Mouse (Mus musculus) liver, embryonic 13.5 days (tissue): ENCODE results near the gene Fam234b. TPM values are rescaled to one million over a fixed set of nuclear protein-coding genes. Genes with fewer than 3 reads are reported as not detected.

ENCODE experiments used
- ATAC-seq: fragments of 200-750 bp; cut with Nextera tagmentation; 2 replicates; pipeline ENCODE4 v1.8.0; 2017; ENCODE audit warnings: low read depth, mild to moderate bottlenecking, moderate number of reproducible peaks, moderate library complexity
- DNase-seq: peaks from one replicate; pipeline ENCODE4 v3.0.0; 2022
- H3K27ac ChIP-seq: fragments of 300-500 bp; sonication (generic); 2 replicates; pipeline ENCODE4 v1.5.1; 2015; ENCODE audit warnings: moderate library complexity, mild to moderate bottlenecking, inconsistent platforms
- H3K27me3 ChIP-seq: fragments of 300-500 bp; sonication (generic); 2 replicates; pipeline ENCODE4 v1.6.1; 2015; ENCODE audit warnings: mild to moderate bottlenecking, inconsistent platforms
- H3K36me3 ChIP-seq: fragments of 300-500 bp; sonication (generic); 2 replicates; pipeline ENCODE4 v1.6.1; 2015; ENCODE audit warnings: mild to moderate bottlenecking, inconsistent platforms
- H3K4me1 ChIP-seq: fragments of 300-500 bp; sonication (generic); replicated peaks from 2 replicates; pipeline ENCODE4 v1.6.1; 2015; ENCODE audit warnings: inconsistent platforms
- H3K4me2 ChIP-seq: fragments of 300-500 bp; sonication (generic); 2 replicates; pipeline ENCODE4 v1.6.1; 2015; ENCODE audit warnings: inconsistent platforms, mild to moderate bottlenecking, moderate library complexity
- H3K4me3 ChIP-seq: fragments of 300-500 bp; sonication (generic); replicated peaks from 2 replicates; pipeline ENCODE4 v1.5.1; 2015; ENCODE audit warnings: mild to moderate bottlenecking, inconsistent platforms
- H3K9ac ChIP-seq: fragments of 300-500 bp; sonication (generic); 2 replicates; pipeline ENCODE4 v1.6.1; 2015; ENCODE audit warnings: mild to moderate bottlenecking, inconsistent platforms
- H3K9me3 ChIP-seq: fragments of 300-500 bp; sonication (generic); replicated peaks from 2 replicates; pipeline ENCODE4 v1.6.1; 2016; ENCODE audit warnings: inconsistent platforms
- WGBS: fragments of 180-500 bp; shearing (Covaris S2); methylation state at CpG from one replicate; pipeline ENCODE4 v1.1.7; 2015; ENCODE audit not compliant: insufficient replicate concordance; 5-methylcytosine and 5-hydroxymethylcytosine counted together
- polyA plus RNA-seq: library from polyadenylated mRNA; unstranded; fragments of >200 nt; fragmentation: Nextera tagmentation; extraction: Ambion mirVana; gene quantifications from 2 replicates; pipeline ENCODE4 v1.2.1, GENCODE M21; 2015

Gene Fam234b
- polyA plus RNA-seq, 1 experiment from 2014 or later: 30.1 TPM

DNA sequence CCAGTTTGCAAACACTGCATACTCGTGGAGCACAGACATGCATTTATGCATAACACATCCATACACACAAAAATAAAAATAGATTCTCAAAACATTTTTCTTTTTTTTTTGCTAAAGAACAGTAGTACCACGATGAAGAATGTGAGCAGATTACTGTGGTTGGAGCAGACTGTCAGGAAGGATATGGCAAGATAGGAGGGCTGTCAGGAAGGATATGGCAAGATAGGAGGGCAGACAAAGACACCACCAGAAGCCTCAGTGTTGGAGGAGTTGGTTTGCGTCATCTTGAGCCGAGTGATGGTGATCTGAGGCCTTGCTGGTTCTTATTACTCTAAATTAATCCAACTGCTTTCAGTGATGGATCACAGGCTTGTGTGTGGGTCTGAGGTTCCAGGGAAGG lies 34.9 kb upstream of the Fam234b start:
- Histone ChIP-seq H3K9ac (peak overlapping the region; percentile 59), H3K4me2 (peak overlapping the region; percentile 45), H3K4me1 (peaks cover 83% of the 10 kb centered on the region), H3K9me3 (no peaks in the 10 kb centered on the region), H3K36me3 (peaks cover 59% of the 10 kb centered on the region), H3K27ac (peak overlapping the region; percentile 82), H3K4me3 (peak overlapping the region; percentile 25), H3K27me3 (no peaks in the 10 kb centered on the region)
- no peak for DNase-seq
- WGBS: 27% methylated on average over 4 of the region's 4 CpGs
- ATAC-seq: no peak

DNA sequence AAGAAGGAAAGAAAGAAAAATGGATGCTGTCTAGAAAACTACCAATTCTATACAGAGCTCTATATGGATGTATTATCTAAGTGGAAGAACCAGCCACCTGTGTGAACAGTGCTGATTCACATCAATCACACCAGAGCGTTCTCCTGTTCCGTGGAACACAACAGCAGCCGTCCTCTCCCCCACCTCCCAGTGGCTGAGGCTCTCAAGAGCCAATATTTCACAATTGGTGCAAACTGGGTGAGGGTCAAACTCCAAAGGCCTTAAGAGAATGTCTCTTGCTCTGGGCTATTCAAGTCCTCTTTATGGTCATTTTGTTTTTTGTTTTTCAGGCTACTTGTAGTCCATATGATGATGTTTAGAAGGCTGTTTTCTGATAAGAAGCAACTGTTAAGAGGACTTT lies 32.6 kb upstream of the Fam234b start:
- peak overlapping the region; percentile 91 for H3K4me3 ChIP-seq
- peak overlapping the region; percentile 93 for H3K9ac ChIP-seq
- no peak for DNase-seq
- WGBS: 31% methylated on average over 3 of the region's 3 CpGs
- no peak for ATAC-seq
- H3K27ac ChIP-seq: peak overlapping the region; percentile 99
- H3K36me3 ChIP-seq: peaks cover 39% of the 10 kb centered on the region
- peak overlapping the region; percentile 86 for H3K4me2 ChIP-seq
- no peaks in the 10 kb centered on the region for H3K9me3 ChIP-seq
- peaks cover 76% of the 10 kb centered on the region for H3K4me1 ChIP-seq
- no peaks in the 10 kb centered on the region for H3K27me3 ChIP-seq

DNA sequence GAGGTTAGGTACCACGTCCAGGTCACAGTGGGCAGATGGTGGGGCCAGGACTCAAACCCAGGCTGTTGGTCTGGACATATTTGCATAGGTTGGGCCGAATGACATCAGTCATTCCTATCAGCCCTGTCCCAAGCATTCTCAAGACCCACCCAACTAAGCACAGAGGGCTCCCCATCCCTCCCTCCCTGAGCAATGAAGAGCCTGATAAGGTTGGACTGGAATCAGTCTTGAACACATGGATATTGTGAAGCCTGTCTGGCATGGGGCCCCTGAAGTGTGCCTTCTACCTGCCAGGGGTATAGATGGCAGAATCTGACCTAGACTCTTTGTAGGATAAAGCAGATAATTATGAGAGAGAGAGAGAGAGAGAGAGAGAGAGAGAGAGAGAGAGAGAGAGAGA lies 32.1 kb upstream of the Fam234b start:
- H3K4me3 ChIP-seq: peak overlapping the region; percentile 91
- H3K4me1 ChIP-seq: peaks cover 71% of the 10 kb centered on the region

DNA sequence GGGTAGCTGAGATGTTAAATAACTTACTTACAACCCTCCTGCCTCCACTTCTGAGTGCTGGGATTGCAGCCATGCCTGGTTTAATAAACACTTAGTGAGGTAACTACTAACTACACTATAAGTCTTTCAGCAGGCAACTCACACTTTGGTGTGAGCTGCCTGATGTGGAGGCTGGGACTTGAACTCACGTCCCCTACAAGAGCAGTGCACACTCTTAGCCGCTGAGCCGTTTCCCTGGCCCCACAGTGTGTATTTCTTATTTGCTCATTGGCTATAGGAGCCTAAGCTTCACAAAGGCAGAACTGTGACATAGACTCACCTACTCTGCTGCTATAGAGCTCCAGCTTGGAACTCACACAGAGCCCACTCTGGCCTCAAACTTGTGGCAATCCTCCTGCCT lies 31.5 kb upstream of the Fam234b start:
- DNase-seq: peak; percentile 36
- 38% methylated on average over 3 of the region's 3 CpGs for WGBS
- H3K36me3 ChIP-seq: peaks cover 33% of the 10 kb centered on the region
- no peak for ATAC-seq
- peak overlapping the region; percentile 86 for H3K4me2 ChIP-seq
- no peaks in the 10 kb centered on the region for H3K27me3 ChIP-seq
- H3K27ac ChIP-seq: peak overlapping the region; percentile 99
- peak overlapping the region; percentile 93 for H3K9ac ChIP-seq
- no peaks in the 10 kb centered on the region for H3K9me3 ChIP-seq
- peaks cover 65% of the 10 kb centered on the region for H3K4me1 ChIP-seq
- peak overlapping the region; percentile 91 for H3K4me3 ChIP-seq

More for the DNA sequence above, 32.1 kb upstream of the Fam234b start:
- WGBS: 16% methylated on average over 2 of the region's 2 CpGs
- ATAC-seq (peak; percentile 86), DNase-seq (peak; percentile 75)
- Histone ChIP-seq H3K4me2 (peak overlapping the region; percentile 86), H3K27me3 (no peaks in the 10 kb centered on the region), H3K27ac (peak overlapping the region; percentile 99), H3K9me3 (no peaks in the 10 kb centered on the region), H3K9ac (peak overlapping the region; percentile 93), H3K36me3 (peaks cover 35% of the 10 kb centered on the region)

DNA sequence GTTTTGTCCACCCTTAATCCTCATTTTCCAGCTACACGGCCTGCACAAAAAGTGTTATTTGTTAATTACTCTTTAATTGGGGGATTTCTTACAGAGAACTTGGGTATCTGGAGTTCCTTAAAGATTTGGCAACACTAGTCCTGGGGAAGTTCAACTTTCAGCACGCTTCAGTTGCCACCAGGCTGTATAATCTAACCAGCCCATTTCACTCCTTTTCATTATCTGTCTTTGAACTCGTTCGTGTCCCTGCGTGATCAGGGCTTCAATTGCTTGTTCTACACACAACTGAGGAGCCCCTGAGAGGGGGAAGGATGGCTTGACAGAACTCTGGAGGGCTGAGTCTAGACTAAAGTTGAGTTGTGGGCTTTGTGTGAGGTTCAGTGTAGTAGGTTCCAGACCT lies 31.1 kb upstream of the Fam234b start:
- H3K36me3 ChIP-seq: peaks cover 29% of the 10 kb centered on the region
- peaks cover 61% of the 10 kb centered on the region for H3K4me1 ChIP-seq
- peak overlapping the region; percentile 99 for H3K27ac ChIP-seq
- 13% methylated on average over 5 of the region's 5 CpGs for WGBS
- DNase-seq: peak; percentile 50
- no peaks in the 10 kb centered on the region for H3K27me3 ChIP-seq
- H3K4me2 ChIP-seq: peak overlapping the region; percentile 86
- ATAC-seq: peak; percentile 43
- peak overlapping the region; percentile 93 for H3K9ac ChIP-seq
- H3K9me3 ChIP-seq: no peaks in the 10 kb centered on the region
- H3K4me3 ChIP-seq: peak overlapping the region; percentile 91

DNA sequence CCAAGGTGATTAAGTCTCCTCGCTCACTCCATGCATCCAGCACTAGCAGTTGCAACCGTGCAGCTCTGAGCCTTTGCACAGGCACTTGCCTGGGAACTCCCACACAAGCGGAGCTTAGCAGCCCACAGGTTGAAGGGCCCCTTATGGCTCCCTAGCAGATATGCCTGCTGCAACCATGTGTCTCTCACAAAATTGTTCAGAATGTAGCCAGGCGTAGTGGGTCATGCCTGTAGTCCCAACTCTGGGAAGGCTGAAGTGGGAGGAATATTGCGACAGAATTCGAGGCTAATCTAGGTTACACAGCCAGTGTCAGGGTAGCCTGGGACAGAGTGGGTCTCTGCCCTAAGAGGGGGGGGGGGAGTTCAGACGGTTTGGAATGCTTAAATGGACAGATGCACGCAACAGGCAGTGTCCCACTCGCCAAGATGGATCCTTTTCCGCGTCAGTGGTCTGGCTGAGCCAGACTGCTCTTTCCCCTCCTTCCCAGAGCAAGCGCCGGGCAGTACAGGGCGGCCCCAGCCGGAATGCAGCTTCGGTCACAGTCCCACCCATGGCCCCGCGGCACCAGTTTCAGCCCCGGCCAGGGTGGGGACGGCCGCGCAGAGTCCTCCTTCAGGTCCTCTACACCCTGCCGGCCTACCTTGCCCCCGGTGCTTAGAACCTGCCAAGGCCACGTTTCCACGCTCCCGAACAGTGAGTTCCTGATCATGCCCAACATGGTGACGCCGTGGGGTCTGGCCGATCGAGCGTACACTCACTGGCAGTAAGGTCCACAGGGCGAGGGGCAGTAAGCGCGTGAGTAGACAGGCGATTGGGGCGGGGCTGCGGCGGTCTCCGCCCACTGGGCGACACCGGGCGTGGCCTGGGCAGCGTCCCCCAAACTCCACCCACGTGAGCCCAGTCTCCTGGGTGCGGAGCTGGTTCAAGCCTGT lies 30.1 kb upstream of the Fam234b start:
- H3K27ac ChIP-seq: peak overlapping the region; percentile 99
- H3K36me3 ChIP-seq: peaks cover 22% of the 10 kb centered on the region
- peak; percentile 78 for ATAC-seq
- H3K4me1 ChIP-seq: peaks cover 53% of the 10 kb centered on the region
- H3K9ac ChIP-seq: peak overlapping the region; percentile 93
- peak overlapping the region; percentile 86 for H3K4me2 ChIP-seq
- 2% methylated on average over 45 of the region's 46 CpGs for WGBS
- peak overlapping the region; percentile 91 for H3K4me3 ChIP-seq
- DNase-seq: peak; percentile 90
- H3K27me3 ChIP-seq: no peaks in the 10 kb centered on the region
- no peaks in the 10 kb centered on the region for H3K9me3 ChIP-seq

DNA sequence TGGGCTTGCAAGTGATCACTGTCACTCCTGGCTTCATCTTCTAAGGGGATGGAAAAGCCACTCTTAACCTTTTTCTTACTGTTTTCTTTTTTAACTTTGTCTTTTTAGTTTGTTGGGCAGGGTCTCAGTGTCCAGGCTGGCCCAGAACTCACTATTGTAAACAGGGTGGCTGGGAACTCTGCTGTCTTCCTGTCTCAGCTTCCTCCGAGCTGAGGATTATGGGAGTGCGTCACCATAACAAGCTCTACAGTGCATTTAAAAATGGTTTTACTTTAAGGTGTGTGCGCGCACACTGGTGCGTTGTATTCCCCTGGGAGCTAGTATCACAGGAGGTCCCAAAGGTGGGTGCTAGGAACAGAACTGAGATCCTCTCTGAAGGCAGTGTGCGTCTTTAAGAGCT lies 29.3 kb upstream of the Fam234b start:
- Histone ChIP-seq H3K9ac (peak overlapping the region; percentile 93), H3K4me3 (peak overlapping the region; percentile 91), H3K4me2 (peak overlapping the region; percentile 86), H3K4me1 (peaks cover 45% of the 10 kb centered on the region), H3K36me3 (peaks cover 14% of the 10 kb centered on the region), H3K27ac (peak overlapping the region; percentile 99), H3K9me3 (no peaks in the 10 kb centered on the region), H3K27me3 (no peaks in the 10 kb centered on the region)
- ATAC-seq (no peak), DNase-seq (no peak)
- WGBS: 72% methylated on average over 6 of the region's 6 CpGs

DNA sequence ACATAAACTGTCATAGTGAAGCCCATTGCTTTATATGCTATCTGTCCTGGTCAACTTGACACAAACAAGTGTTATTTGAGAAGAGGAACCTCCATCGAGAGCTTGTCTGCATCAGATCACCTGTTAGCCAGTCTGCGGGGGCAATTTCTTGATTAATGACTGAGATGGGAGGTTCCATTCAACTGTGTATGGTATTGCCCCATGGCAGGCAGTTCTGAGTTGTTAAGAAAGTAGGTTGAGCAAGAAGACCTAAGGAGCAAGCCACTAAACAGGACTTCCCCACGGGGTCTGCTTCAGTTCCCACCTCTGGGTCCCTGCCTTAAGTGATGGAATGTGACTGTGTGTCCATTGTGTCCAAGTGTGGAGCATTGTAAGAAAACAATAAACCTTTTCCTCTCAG lies 28.5 kb upstream of the Fam234b start:
- WGBS: 68% methylated on average over 3 of the region's 3 CpGs
- peaks cover 38% of the 10 kb centered on the region for H3K4me1 ChIP-seq
- no peak overlapping the region for H3K4me3 ChIP-seq
- no peak overlapping the region for H3K4me2 ChIP-seq
- H3K9ac ChIP-seq: no peak overlapping the region
- H3K36me3 ChIP-seq: peaks cover 7% of the 10 kb centered on the region
- H3K27ac ChIP-seq: no peak overlapping the region
- H3K9me3 ChIP-seq: no peaks in the 10 kb centered on the region
- no peak for ATAC-seq
- no peak for DNase-seq
- no peaks in the 10 kb centered on the region for H3K27me3 ChIP-seq

DNA sequence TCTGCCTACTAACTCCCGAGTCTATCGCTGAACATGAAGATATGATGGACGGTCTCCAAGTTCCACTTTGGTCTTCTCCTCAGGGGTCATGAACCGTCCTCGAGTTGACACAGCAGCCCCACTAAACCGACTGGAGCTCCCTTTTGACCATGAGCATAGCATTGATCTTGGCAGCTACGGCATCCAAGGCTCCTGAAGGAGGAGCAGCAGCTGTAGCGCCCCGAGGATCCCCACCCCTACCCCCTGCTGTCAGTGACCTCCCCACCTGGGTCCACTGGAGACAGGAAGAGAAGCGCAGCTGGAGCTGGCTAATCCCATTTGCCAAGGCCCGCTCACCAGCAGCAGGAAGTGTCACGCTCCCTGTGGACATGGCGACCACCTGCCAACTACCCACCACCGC lies 26.0 kb upstream of the Fam234b start:
- ATAC-seq: no peak
- Histone ChIP-seq H3K4me3 (no peak overlapping the region), H3K9ac (no peak overlapping the region), H3K4me2 (no peak overlapping the region), H3K36me3 (no peaks in the 10 kb centered on the region), H3K9me3 (no peaks in the 10 kb centered on the region), H3K4me1 (peaks cover 16% of the 10 kb centered on the region), H3K27me3 (peaks cover 1% of the 10 kb centered on the region; the same call in 1 of the 2 replicates), H3K27ac (no peak overlapping the region)
- 79% methylated on average over 14 of the region's 14 CpGs for WGBS
- no peak for DNase-seq

DNA sequence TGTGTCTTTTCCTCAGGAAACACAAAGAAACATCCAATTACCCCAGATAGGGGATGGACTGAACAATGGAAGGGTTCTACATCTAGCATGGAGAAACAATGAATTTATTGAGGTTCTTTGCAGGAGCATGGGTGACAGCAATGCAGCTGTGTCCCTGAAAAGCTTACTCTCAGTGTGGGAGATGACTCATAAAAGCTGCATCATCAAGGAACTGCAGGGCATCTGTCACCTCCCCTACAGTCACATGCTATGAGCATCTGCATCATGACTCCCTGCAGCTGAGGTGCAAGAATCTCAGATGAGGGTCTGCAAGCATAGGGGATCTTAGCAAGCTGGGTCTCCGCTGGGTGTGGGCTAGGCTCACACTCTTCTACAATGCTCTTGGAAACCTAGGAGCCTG lies 22.8 kb upstream of the Fam234b start:
- Histone ChIP-seq H3K27ac (no peak overlapping the region), H3K9ac (no peak overlapping the region), H3K4me2 (no peak overlapping the region), H3K9me3 (no peaks in the 10 kb centered on the region), H3K36me3 (no peaks in the 10 kb centered on the region), H3K27me3 (peaks cover 20% of the 10 kb centered on the region; the same call in 1 of the 2 replicates), H3K4me1 (peaks cover 10% of the 10 kb centered on the region), H3K4me3 (no peak overlapping the region)
- 92% methylated on average over 1 of the region's 1 CpGs for WGBS
- no peak for DNase-seq
- no peak for ATAC-seq

DNA sequence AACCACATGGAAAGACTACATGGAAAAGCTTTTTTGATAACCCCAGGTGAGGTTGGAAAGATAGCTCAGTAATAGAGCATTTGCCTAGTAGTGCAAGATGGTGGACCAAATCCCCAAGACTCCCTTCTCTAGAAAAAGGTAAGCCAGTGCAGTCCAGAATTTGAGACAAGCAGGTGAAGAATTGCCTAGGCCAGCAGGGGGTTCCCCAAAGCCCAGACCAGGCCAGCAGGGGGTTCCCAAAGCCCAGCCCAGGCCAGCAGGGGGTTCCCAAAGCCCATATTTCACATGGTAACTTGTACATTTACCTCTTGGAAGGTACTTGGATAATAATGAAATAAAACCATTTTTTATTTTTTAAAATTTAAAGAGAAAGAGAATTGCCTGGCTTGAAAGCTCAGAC lies 20.5 kb upstream of the Fam234b start:
- peaks cover 10% of the 10 kb centered on the region for H3K4me1 ChIP-seq
- H3K4me3 ChIP-seq: no peak overlapping the region
- no peaks in the 10 kb centered on the region for H3K36me3 ChIP-seq
- no peak overlapping the region for H3K27ac ChIP-seq
- no peak overlapping the region for H3K9ac ChIP-seq
- no peaks in the 10 kb centered on the region for H3K9me3 ChIP-seq
- no peak for ATAC-seq
- H3K4me2 ChIP-seq: no peak overlapping the region
- DNase-seq: no peak
- peaks cover 35% of the 10 kb centered on the region for H3K27me3 ChIP-seq

DNA sequence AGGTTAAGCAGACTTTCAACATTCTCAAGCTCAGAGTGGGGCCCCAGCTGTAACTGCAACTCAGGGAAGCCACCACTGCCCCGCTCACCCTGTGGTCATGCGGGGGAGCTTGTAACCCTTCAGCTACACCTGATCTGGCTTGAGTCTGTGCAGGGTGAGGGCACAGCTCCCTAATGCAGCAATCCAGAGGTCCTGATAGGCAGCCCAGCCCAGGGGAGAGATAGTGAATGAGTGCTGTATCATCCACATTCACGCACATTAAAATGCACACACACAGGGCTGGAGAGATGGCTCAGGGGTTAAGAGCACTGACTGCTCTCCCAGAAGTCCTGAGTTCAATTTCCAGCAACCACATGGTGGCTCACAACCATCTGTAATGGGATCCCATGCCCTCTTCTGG lies 19.2 kb upstream of the Fam234b start:
- Histone ChIP-seq H3K4me3 (no peak overlapping the region), H3K36me3 (no peaks in the 10 kb centered on the region), H3K27ac (no peak overlapping the region), H3K4me2 (no peak overlapping the region), H3K4me1 (peaks cover 16% of the 10 kb centered on the region), H3K9ac (no peak overlapping the region), H3K27me3 (peaks cover 35% of the 10 kb centered on the region), H3K9me3 (no peaks in the 10 kb centered on the region)
- 20% methylated on average over 3 of the region's 3 CpGs for WGBS
- DNase-seq: no peak
- ATAC-seq: peak; percentile 80
